Mouse (Mus musculus): ENCODE results near the gene Plekhd1. TPM values are rescaled to one million over a fixed set of nuclear protein-coding genes. Genes with fewer than 3 reads are reported as not detected.

Gene Plekhd1
- polyA plus RNA-seq, 1 experiment from 2014 or later: 0.32 TPM

DNA sequence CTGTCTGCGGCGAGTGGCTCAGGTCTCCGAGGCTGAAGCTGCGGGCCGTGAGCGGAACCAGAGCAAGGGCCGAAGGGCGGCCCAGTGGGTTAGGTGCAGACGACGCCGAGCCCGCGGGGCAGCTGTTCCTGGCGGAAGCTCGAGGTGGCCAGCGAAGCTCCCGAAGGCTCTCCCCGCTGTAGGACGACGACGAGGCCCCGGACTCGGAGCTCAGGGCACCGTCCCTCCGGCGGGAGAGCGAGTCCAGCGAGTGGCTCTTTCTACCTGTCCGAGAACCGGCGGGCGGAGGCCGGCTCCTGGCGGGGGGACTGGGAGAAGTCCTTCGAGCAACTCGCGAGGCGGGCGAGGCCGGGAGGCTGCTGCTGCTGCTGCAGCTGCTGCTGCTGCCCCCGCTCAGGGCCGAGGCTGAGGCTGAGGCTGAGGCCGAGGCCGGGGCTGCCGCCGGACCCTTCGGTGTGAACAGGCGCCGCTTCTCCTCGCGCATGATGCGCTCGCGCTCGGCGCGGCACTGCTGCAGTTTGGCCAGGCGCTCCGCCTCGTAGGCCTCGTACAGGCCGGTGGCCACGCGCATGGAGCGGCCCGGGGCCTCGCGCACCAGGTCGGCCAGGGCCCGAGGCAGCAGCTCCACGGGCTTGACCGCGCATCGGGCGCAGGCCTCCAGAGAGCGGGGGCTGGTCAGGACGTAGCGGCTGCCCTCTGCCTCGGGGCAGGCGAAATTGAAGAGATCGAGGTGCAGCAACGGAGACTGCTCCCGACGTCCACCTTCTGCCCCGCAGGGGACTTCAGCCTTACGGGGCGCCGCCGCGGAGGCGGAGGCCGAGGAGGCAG is 66.4 kb downstream of the Plekhd1 start:
- H3K27ac ChIP-seq (replicated peaks): no peak overlapping the region
- no peaks in the 10 kb centered on the region for H3K9me3 ChIP-seq (replicated peaks)
- ATAC-seq (ENCODE audit: insufficient number of reproducible peaks, low FRiP score, low TSS enrichment, low read depth): 0 out of 2 replicates have a peak, but pooled peaks have one; percentile 9
- no peaks in the 10 kb centered on the region for H3K36me3 ChIP-seq
- peaks cover 55% of the 10 kb centered on the region for H3K27me3 ChIP-seq
- peak overlapping the region; percentile 65 for H3K4me3 ChIP-seq (replicated peaks)
- peak overlapping the region; percentile 99 for H3K4me2 ChIP-seq (replicated peaks)
- H3K4me1 ChIP-seq: peaks cover 35% of the 10 kb centered on the region
- peak overlapping the region; percentile 18; the same call in 1 of the 2 replicates for H3K9ac ChIP-seq
- 6% methylated on average over 92 of the region's 92 CpGs for WGBS

DNA sequence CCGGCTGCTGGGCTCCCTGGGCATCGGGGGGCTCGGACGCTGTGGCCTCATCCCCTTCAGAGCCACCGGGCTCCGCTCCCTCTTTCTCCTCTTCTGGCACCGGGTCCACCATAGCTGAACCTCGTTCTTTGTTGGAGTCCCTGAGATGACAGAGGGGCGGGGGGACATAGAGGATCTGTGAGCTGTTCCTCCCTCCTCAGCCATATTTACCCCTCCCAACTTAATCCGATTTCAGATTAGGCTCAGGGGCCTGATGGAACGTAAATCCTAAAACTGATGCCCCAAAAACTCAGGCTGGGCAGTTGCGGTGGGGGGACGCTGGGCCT is 67.0 kb downstream of the Plekhd1 start:
- peaks cover 55% of the 10 kb centered on the region for H3K27me3 ChIP-seq
- no peak for ATAC-seq (ENCODE audit: insufficient number of reproducible peaks, low FRiP score, low TSS enrichment, low read depth)
- peak overlapping the region; percentile 99 for H3K4me2 ChIP-seq (replicated peaks)
- peaks cover 35% of the 10 kb centered on the region for H3K4me1 ChIP-seq
- peak overlapping the region; percentile 65 for H3K4me3 ChIP-seq (replicated peaks)
- 9% methylated on average over 13 of the region's 13 CpGs for WGBS
- no peak overlapping the region for H3K9ac ChIP-seq
- H3K27ac ChIP-seq (replicated peaks): no peak overlapping the region
- no peaks in the 10 kb centered on the region for H3K9me3 ChIP-seq (replicated peaks)
- H3K36me3 ChIP-seq: no peaks in the 10 kb centered on the region

DNA sequence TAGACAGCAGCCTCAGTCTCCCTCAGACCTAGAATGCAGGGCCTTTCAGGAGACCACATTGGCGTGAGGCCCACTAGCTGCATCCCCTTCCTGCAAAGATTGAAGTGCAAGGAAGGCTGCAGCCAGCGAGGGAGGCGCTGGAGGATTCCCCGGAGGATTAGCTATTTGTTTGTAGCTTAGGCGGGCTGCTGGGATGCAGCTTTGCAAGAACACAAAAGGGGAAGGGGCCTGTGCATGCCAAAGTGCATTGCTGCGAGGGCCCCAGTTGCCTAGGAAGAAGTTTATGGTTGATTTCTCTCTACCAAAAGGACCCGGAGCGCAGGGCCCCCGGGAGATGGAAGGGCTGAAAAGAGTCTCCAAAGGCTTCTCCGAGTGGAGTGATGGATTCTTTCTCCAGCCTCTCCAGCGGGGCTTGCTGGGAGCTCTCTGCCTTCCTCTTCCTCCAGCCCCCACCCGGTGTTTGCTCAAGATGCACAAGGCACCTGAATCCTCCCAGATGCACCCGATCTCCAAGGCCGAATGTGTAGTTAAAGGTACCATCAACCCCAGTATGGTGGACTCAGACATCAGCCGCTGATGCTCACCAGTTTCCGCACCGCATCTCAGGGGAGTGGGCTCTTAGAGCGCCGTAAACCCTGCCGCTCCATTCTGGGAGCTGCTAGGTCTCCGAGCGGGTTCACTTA is 67.5 kb downstream of the Plekhd1 start:
- Histone ChIP-seq H3K27me3 (peaks cover 55% of the 10 kb centered on the region), H3K4me1 (peaks cover 35% of the 10 kb centered on the region), H3K4me3 (replicated peaks) (peak overlapping the region; percentile 65), H3K27ac (replicated peaks) (no peak overlapping the region), H3K36me3 (no peaks in the 10 kb centered on the region), H3K4me2 (replicated peaks) (peak overlapping the region; percentile 99), H3K9me3 (replicated peaks) (no peaks in the 10 kb centered on the region), H3K9ac (no peak overlapping the region)
- no peak for ATAC-seq (ENCODE audit: insufficient number of reproducible peaks, low FRiP score, low TSS enrichment, low read depth)
- 3% methylated on average over 22 of the region's 22 CpGs for WGBS

DNA sequence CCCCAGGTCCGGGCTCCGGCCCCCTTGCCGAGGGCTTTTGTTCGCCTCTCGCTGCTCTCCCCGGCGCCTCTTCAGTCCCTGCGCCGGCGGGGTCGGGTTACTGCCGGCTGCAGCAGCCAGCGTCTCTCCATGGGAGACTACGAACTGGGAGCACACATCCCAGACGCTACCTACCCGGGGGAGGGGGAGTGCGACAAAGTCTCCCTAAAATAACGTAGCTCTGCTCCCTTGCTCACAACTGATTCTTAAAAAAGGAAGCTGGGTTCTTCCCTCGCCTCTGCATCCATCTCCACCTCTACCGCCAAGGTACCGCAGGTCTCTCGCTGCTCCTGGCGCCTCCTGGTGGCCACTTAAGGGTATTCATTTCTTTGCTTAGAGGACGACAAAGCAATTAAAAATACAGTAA is 68.0 kb downstream of the Plekhd1 start, which contains the start of gene Ccdc177:
Ccdc177 (minus strand) TSS at position 292 of the 406 bp plus-strand sequence.
- Histone ChIP-seq H3K4me3 (replicated peaks) (peak within 1 kb of the TSS; percentile 65), H3K9ac (no peak within 1 kb of the TSS), H3K4me2 (replicated peaks) (peak within 1 kb of the TSS; percentile 99), H3K4me1 (peaks cover 35% of the 10 kb centered on the region), H3K27ac (replicated peaks) (no peak within 1 kb of the TSS), H3K27me3 (peaks cover 55% of the 10 kb centered on the region), H3K36me3 (no peaks in the 10 kb centered on the region), H3K9me3 (replicated peaks) (no peaks in the 10 kb centered on the region)
- under 1% methylated on average over 24 of the region's 24 CpGs for WGBS
- ATAC-seq (ENCODE audit: insufficient number of reproducible peaks, low FRiP score, low TSS enrichment, low read depth): no peak

DNA sequence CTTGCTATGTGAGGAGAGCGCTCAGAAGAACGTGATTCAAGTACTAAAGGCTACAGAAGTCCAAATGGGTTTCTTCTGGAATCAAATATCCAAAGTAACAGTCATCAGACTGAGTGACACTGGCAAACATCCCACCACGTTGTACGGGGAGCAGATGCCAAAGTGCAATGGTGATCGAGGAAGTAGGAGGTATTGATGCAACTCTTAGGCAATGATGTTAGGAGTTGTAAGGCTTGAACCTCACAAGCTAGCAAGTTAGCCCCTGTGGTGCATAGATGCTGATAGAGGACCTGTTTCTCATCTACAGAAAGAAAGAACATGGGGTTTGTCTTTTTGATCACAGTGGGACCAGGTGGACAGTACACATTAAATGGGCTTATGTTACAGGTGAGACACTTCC is 70.6 kb downstream of the Plekhd1 start:
- WGBS: 82% methylated on average over 5 of the region's 5 CpGs
- ATAC-seq (ENCODE audit: insufficient number of reproducible peaks, low FRiP score, low TSS enrichment, low read depth): no peak

DNA sequence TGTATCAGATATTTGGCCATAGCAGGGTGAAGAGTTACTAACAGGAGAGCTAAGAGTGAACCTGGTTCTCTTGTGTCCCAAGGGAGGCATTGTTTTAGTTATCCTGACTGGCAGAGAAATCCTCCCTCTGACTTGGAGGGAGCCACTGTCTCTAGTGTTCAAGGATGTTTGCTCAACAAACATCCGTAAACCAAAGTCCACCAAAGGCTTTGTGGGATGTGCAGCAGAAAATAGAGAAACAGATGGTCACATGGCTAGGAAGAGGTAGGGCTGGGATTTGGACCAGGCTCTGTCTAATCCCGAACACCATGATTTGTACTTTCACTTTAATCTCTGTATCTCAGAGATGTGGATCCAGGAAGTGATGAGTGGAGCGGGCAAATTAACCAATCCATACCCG is 71.7 kb downstream of the Plekhd1 start:
- Histone ChIP-seq H3K4me3 (replicated peaks) (no peak overlapping the region), H3K27me3 (peaks cover 20% of the 10 kb centered on the region), H3K36me3 (no peaks in the 10 kb centered on the region), H3K9ac (no peak overlapping the region), H3K4me2 (replicated peaks) (no peak overlapping the region), H3K9me3 (replicated peaks) (no peaks in the 10 kb centered on the region), H3K27ac (replicated peaks) (no peak overlapping the region), H3K4me1 (peaks cover 16% of the 10 kb centered on the region)
- ATAC-seq (ENCODE audit: insufficient number of reproducible peaks, low FRiP score, low TSS enrichment, low read depth): no peak
- WGBS: 65% methylated on average over 4 of the region's 4 CpGs

More for the DNA sequence above, 70.6 kb downstream of the Plekhd1 start:
- H3K4me2 ChIP-seq (replicated peaks): no peak overlapping the region
- no peak overlapping the region for H3K9ac ChIP-seq
- no peak overlapping the region for H3K4me3 ChIP-seq (replicated peaks)
- H3K27me3 ChIP-seq: peaks cover 32% of the 10 kb centered on the region
- no peak overlapping the region for H3K27ac ChIP-seq (replicated peaks)
- H3K36me3 ChIP-seq: no peaks in the 10 kb centered on the region
- H3K4me1 ChIP-seq: peaks cover 26% of the 10 kb centered on the region
- H3K9me3 ChIP-seq (replicated peaks): no peaks in the 10 kb centered on the region

DNA sequence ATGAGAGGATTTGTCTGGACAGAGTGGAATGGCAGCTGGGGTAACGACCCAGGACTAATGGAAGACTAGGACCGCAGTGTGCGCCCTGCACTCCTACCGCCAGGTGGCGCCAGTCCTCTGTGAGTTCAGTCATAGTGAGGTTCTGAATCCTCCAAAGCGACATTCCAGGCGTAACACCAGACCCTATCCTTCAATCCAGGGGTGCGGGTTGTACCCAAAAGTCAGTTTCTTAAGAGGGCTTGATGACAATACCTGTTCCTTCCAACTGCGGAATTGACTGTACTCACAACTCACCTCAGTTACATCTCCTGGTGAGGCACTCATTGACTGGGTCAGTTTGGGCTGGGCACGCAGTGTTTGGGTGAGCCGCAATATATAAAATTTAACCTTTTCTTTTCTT is 77.3 kb downstream of the Plekhd1 start:
- 19% methylated on average over 11 of the region's 11 CpGs for WGBS
- Histone ChIP-seq H3K27me3 (no peaks in the 10 kb centered on the region), H3K4me2 (replicated peaks) (no peak overlapping the region), H3K36me3 (no peaks in the 10 kb centered on the region), H3K9me3 (replicated peaks) (no peaks in the 10 kb centered on the region), H3K9ac (no peak overlapping the region), H3K4me1 (0 out of 2 replicates have a peak, but pooled peaks cover 2% of the 10 kb centered on the region), H3K27ac (replicated peaks) (no peak overlapping the region), H3K4me3 (replicated peaks) (no peak overlapping the region)
- peak; percentile 75 for ATAC-seq (ENCODE audit: insufficient number of reproducible peaks, low FRiP score, low TSS enrichment, low read depth)

Other genes starting within 250 kb of the Plekhd1 start
- 24.1 and 25.3 TPM in 2 replicates for gene Exd2, start 229.5 kb upstream of the Plekhd1 start, polyA plus RNA-seq (2015; fragmentation: Nextera tagmentation; extraction: Ambion mirVana)
- 25.4 and 27.6 TPM in 2 replicates for gene Galnt16, start 174.3 kb upstream of the Plekhd1 start, polyA plus RNA-seq (2015; fragmentation: Nextera tagmentation; extraction: Ambion mirVana)
- gene Slc39a9, start 48.7 kb upstream of the Plekhd1 start, polyA plus RNA-seq (2015; fragmentation: Nextera tagmentation; extraction: Ambion mirVana): 23.2 and 25.8 TPM in 2 replicates
- gene Erh, start 48.2 kb upstream of the Plekhd1 start, polyA plus RNA-seq (2015; fragmentation: Nextera tagmentation; extraction: Ambion mirVana): 244 and 251 TPM in 2 replicates
- gene Ccdc177, start 68.1 kb downstream of the Plekhd1 start, polyA plus RNA-seq (2015; fragmentation: Nextera tagmentation; extraction: Ambion mirVana): 0.13 and 0.17 TPM in 2 replicates
- gene Susd6, start 97.9 kb downstream of the Plekhd1 start, polyA plus RNA-seq (2015; fragmentation: Nextera tagmentation; extraction: Ambion mirVana): 18.5 and 18.6 TPM in 2 replicates